Mouse (Mus musculus): Measurements from ENCODE around the gene Olfm1. TPM values are rescaled to one million over a fixed set of nuclear protein-coding genes. Genes with fewer than 3 reads are reported as not detected.

Olfm1 gene
- polyA plus RNA-seq, 1 experiment from 2014 or later, result 16.1 TPM

DNA sequence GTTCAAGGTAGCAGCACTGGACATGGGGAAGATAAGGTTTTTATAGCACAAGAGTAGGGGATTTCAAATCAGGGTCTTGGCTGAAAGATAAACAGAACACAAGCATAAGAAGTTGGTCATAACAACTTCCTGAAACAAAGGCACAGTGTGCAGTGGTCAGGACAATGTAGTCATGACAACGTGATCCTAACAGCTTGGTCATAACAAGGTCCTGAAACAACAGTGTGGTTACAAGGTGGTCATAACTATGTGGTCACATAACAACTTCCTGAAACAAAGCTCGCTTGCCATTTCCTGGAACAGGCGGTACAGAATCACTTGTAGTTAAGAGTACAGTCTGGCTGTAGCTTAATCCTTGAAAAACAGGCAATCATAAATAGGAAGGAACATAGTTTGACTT lies 12.7 kb upstream of the Olfm1 start:
- Histone ChIP-seq H3K27me3 (ENCODE audit: insufficient read depth, low read length) (no peaks in the 10 kb centered on the region), H3K9ac (no peak overlapping the region), H3K36me3 (ENCODE audit: insufficient read depth) (no peaks in the 10 kb centered on the region), H3K4me1 (ENCODE audit: insufficient read depth) (no peaks in the 10 kb centered on the region), H3K4me2 (no peak overlapping the region), H3K4me3 (ENCODE audit: low read depth, low read length) (no peak overlapping the region), H3K27ac (ENCODE audit: low read depth) (no peak overlapping the region), H3K9me3 (ENCODE audit: low read depth, low read length) (peaks cover 2% of the 10 kb centered on the region)
- DNase-seq, result no peak
- TF ChIP-seq CTCF (IDR thresholded peaks at IDR 0.05; ENCODE audit: low read depth), result no peak
- WGBS, result 65% methylated on average over 3 of the region's 3 CpGs
- no peak for ATAC-seq (ENCODE audit: insufficient read depth)

GRCm38 (mm10) chr2:28188398-28188944 lies 4.3 kb upstream of the Olfm1 start:
- Histone ChIP-seq H3K4me1 (ENCODE audit: insufficient read depth) (no peaks in the 10 kb centered on the region), H3K27ac (ENCODE audit: low read depth) (no peak overlapping the region), H3K9ac (no peak overlapping the region), H3K9me3 (ENCODE audit: low read depth, low read length) (peaks cover 2% of the 10 kb centered on the region), H3K36me3 (ENCODE audit: insufficient read depth) (no peaks in the 10 kb centered on the region), H3K27me3 (ENCODE audit: insufficient read depth, low read length) (peaks cover 14% of the 10 kb centered on the region), H3K4me2 (no peak overlapping the region), H3K4me3 (ENCODE audit: low read depth, low read length) (no peak overlapping the region)
- WGBS, result 37% methylated on average over 8 of the region's 8 CpGs
- TF ChIP-seq CTCF (IDR thresholded peaks at IDR 0.05; ENCODE audit: low read depth), result no peak
- no peak for DNase-seq
- no peak for ATAC-seq (ENCODE audit: insufficient read depth)

DNA sequence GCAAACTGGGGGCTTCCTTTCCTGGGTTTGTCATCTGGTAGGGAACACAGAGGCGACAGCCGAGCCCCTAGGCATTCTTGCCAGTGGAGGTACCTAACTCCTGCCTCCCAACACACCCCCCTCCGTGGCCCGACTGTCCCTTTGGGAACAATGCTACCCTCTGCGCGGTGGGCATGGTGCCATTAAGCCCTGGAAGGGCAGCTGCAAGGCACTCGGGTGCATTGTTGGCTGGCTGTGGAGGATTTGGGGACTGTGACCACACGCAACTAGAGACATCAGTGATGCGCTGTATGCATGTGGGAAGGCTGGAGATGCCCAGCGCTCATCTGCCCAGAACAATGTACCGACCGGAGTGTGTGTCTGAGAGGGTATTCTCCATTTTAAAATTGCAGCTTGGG lies 897 bp downstream of the Olfm1 start:
- Histone ChIP-seq H3K9me3 (ENCODE audit: low read depth, low read length) (no peaks in the 10 kb centered on the region), H3K27ac (ENCODE audit: low read depth) (no peak overlapping the region), H3K4me3 (ENCODE audit: low read depth, low read length) (peak overlapping the region; percentile 57), H3K27me3 (ENCODE audit: insufficient read depth, low read length) (peaks cover 28% of the 10 kb centered on the region), H3K4me1 (ENCODE audit: insufficient read depth) (no peaks in the 10 kb centered on the region), H3K4me2 (peak overlapping the region; percentile 84), H3K36me3 (ENCODE audit: insufficient read depth) (no peaks in the 10 kb centered on the region), H3K9ac (peak overlapping the region; percentile 49; the same call in 1 of the 2 replicates)
- TF ChIP-seq CTCF (IDR thresholded peaks at IDR 0.05; ENCODE audit: low read depth), result no peak
- WGBS, result 32% methylated on average over 12 of the region's 12 CpGs
- DNase-seq (no peak), ATAC-seq (ENCODE audit: insufficient read depth) (no peak; the same call in 1 of the 2 replicates)

DNA sequence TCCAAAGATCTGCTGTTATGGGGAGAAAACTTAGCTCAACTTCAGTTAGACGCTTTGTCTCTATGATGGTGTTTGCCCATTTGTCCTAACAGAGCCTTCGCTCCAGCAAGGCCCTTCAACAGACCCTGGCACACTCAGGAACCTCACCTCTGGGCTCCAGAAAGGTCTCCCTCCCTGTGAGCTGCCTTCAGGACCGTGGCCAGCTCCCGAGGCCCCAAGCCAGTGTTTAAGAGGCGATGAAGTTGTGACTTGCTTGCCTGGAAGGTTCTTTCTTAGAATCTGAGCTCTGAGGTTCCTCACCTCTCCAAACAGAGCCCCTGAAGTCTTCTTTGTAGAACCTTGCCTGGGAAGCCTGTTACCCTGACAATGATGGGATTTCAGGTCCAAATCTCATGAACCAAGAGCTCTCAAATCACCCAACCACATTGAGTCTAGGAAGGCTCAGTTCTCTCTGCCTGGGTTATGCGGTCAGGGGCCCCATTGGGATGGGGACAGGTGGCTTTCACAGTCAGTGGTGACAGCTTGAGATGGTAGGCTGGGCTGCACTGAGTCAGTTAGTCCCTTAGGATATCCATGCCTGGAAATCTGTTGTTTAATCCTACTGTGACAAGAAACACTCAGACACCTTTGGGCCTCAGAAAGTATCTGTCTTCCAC lies 2.3 kb downstream of the Olfm1 start:
- Histone ChIP-seq H3K27me3 (ENCODE audit: insufficient read depth, low read length) (peaks cover 28% of the 10 kb centered on the region), H3K4me2 (no peak overlapping the region), H3K36me3 (ENCODE audit: insufficient read depth) (no peaks in the 10 kb centered on the region), H3K27ac (ENCODE audit: low read depth) (no peak overlapping the region), H3K4me3 (ENCODE audit: low read depth, low read length) (no peak overlapping the region), H3K9me3 (ENCODE audit: low read depth, low read length) (no peaks in the 10 kb centered on the region), H3K4me1 (ENCODE audit: insufficient read depth) (no peaks in the 10 kb centered on the region), H3K9ac (no peak overlapping the region)
- 31% methylated on average over 6 of the region's 6 CpGs for WGBS
- no peak for TF ChIP-seq CTCF (IDR thresholded peaks at IDR 0.05; ENCODE audit: low read depth)
- ATAC-seq (ENCODE audit: insufficient read depth) (no peak), DNase-seq (peak; percentile 80)

DNA sequence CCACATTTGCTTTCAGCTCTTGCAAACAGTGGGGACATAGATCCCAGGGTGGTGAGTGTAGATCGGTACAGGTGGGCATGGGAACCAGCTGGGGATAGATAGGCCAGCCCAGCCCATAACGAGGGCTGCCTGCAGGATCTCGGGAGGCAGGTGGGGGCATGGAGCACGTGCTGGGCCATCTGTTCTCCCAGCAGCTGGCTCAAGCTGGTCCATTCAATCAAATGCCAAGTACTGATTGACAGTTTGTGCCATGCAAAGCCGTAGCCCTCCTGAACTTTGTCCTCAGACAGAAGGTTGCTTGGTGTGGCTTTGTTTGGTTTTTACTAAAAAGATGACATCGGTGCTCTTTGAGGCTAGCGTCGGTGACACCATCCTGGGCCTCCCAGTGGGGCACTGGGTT lies 2.9 kb downstream of the Olfm1 start:
- Histone ChIP-seq H3K9ac (no peak overlapping the region), H3K4me3 (ENCODE audit: low read depth, low read length) (no peak overlapping the region), H3K4me2 (no peak overlapping the region), H3K4me1 (ENCODE audit: insufficient read depth) (no peaks in the 10 kb centered on the region), H3K27me3 (ENCODE audit: insufficient read depth, low read length) (peaks cover 28% of the 10 kb centered on the region), H3K9me3 (ENCODE audit: low read depth, low read length) (no peaks in the 10 kb centered on the region), H3K27ac (ENCODE audit: low read depth) (no peak overlapping the region), H3K36me3 (ENCODE audit: insufficient read depth) (no peaks in the 10 kb centered on the region)
- no peak for ATAC-seq (ENCODE audit: insufficient read depth)
- WGBS, result 65% methylated on average over 8 of the region's 8 CpGs
- no peak for TF ChIP-seq CTCF (IDR thresholded peaks at IDR 0.05; ENCODE audit: low read depth)
- DNase-seq, result no peak

DNA sequence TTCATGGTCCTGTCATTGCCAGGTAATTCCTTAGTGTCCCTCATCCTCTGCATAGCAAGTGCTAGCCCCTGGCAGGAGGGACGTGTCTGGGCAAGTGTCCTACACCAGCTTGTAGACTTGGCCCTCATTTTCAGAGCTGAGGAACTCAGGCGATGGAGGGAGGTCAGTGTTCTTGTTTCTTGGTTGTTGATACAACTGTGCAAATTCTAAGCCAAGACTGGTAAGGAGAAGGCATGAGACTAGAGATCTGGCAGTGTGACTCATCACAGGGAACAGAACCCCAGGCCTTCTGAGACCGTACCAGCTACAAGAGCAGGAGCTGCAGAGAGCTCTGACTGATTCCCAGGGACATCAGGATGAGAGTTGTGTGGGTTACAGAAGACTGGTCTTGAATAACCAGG lies 8.6 kb downstream of the Olfm1 start:
- no peaks in the 10 kb centered on the region for H3K9me3 ChIP-seq (ENCODE audit: low read depth, low read length)
- ATAC-seq (ENCODE audit: insufficient read depth), result no peak

DNA sequence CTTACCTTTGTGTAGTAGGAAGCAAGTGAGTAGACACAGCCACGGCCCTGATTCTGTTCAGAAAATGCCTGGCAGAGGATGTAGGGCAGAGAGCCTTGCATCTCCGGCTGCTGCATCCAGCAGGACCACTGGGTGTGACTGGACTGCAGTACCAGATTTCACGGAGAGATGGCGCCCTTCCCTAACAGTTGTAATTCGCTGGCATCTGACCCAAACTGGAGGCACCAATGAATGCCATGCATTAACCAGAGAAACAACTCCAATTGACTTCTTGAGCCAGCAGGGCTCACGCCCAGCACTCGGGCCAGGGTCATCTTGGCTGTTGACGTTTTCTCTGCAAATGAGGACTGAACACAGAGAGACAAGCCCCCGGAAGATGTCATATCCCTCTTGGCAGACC lies 11.4 kb downstream of the Olfm1 start:
- Histone ChIP-seq H3K27ac (ENCODE audit: low read depth) (no peak overlapping the region), H3K9ac (no peak overlapping the region), H3K27me3 (ENCODE audit: insufficient read depth, low read length) (peaks cover 12% of the 10 kb centered on the region), H3K9me3 (ENCODE audit: low read depth, low read length) (no peaks in the 10 kb centered on the region), H3K4me1 (ENCODE audit: insufficient read depth) (no peaks in the 10 kb centered on the region), H3K4me2 (no peak overlapping the region), H3K4me3 (ENCODE audit: low read depth, low read length) (no peak overlapping the region), H3K36me3 (ENCODE audit: insufficient read depth) (no peaks in the 10 kb centered on the region)
- WGBS, result 4% methylated on average over 9 of the region's 9 CpGs
- ATAC-seq (ENCODE audit: insufficient read depth) (peak; percentile 39; the same call in 1 of the 2 replicates), DNase-seq (peak; percentile 97)
- peak; percentile 99 for TF ChIP-seq CTCF (IDR thresholded peaks at IDR 0.05; ENCODE audit: low read depth)

More for the DNA sequence above, 8.6 kb downstream of the Olfm1 start:
- DNase-seq, result no peak
- H3K9ac ChIP-seq, result no peak overlapping the region
- H3K4me1 ChIP-seq (ENCODE audit: insufficient read depth), result no peaks in the 10 kb centered on the region
- H3K36me3 ChIP-seq (ENCODE audit: insufficient read depth), result no peaks in the 10 kb centered on the region
- H3K4me3 ChIP-seq (ENCODE audit: low read depth, low read length), result no peak overlapping the region
- peaks cover 7% of the 10 kb centered on the region for H3K27me3 ChIP-seq (ENCODE audit: insufficient read depth, low read length)
- TF ChIP-seq CTCF (IDR thresholded peaks at IDR 0.05; ENCODE audit: low read depth), result no peak
- 68% methylated on average over 3 of the region's 3 CpGs for WGBS
- H3K4me2 ChIP-seq, result no peak overlapping the region
- H3K27ac ChIP-seq (ENCODE audit: low read depth), result no peak overlapping the region
